Mouse (Mus musculus) MEL (cell line): ENCODE results near the gene 4921517D22Rik. TPM values are rescaled to one million over a fixed set of nuclear protein-coding genes. Genes with fewer than 3 reads are reported as not detected.

Experiments used
- DNase-seq: peaks from one replicate; pipeline ENCODE4 v3.0.0; 2011; ENCODE audit warnings: low read depth, low spot score
- H3K27ac ChIP-seq: 2 replicates; pipeline ENCODE4 v1.5.1; 2012; ENCODE audit warnings: low read depth, mild to moderate bottlenecking, control low read depth, low read length, moderate library complexity; ENCODE audit not compliant: control insufficient read depth
- H3K27me3 ChIP-seq, 2 experiments: fragments of 150-350 bp in 1 of 2; sonication (generic) in 1 of 2; 2 replicates each; pipeline ENCODE4 v1.6.1; 2012; ENCODE audit warnings: low read length in 2 of 2, mild to moderate bottlenecking in 2 of 2, improper control_type of control experiment in 1 of 2, moderate library complexity in 1 of 2; ENCODE audit not compliant: insufficient read depth in 2 of 2, control insufficient read depth in 1 of 2
- H3K36me3 ChIP-seq, 2 experiments: 2 replicates each; pipeline ENCODE4 v1.6.1; 2012 to 2014; ENCODE audit warnings: low read length in 2 of 2, improper control_type of control experiment in 1 of 2, inconsistent platforms in 1 of 2, mild to moderate bottlenecking in 1 of 2; ENCODE audit not compliant: insufficient read depth in 2 of 2, control insufficient read depth in 1 of 2
- H3K4me1 ChIP-seq, 2 experiments: fragments of 150-350 bp in 1 of 2; sonication (generic) in 1 of 2; 2 replicates each; pipeline ENCODE4 v1.6.1; 2012; ENCODE audit warnings: low read length in 2 of 2, improper control_type of control experiment in 1 of 2, mild to moderate bottlenecking in 1 of 2; ENCODE audit not compliant: insufficient read depth in 2 of 2, control insufficient read depth in 1 of 2
- H3K4me3 ChIP-seq, 2 experiments: fragments of 150-350 bp in 1 of 2; sonication (generic) in 1 of 2; 2 replicates each; pipeline ENCODE4 v1.5.1; 2012; ENCODE audit warnings: low read depth in 2 of 2, low read length in 2 of 2, mild to moderate bottlenecking in 2 of 2, moderate library complexity in 2 of 2, control low read depth in 1 of 2, improper control_type of control experiment in 1 of 2; ENCODE audit not compliant: control insufficient read depth in 1 of 2, insufficient read depth in 1 of 2
- H3K79me2 ChIP-seq: 2 replicates; pipeline ENCODE4 v1.6.1; 2012; ENCODE audit warnings: mild to moderate bottlenecking, low read length, moderate library complexity; ENCODE audit not compliant: control insufficient read depth, poor library complexity, insufficient read depth
- H3K9ac ChIP-seq: 2 replicates; pipeline ENCODE4 v1.6.1; 2012; ENCODE audit warnings: low read depth, mild to moderate bottlenecking, control low read depth, low read length, moderate library complexity; ENCODE audit not compliant: control insufficient read depth, poor library complexity, severe bottlenecking
- H3K9me3 ChIP-seq: fragments of 150-350 bp; sonication (generic); replicated peaks from 2 replicates; pipeline ENCODE4 v1.6.1; 2012; ENCODE audit warnings: mild to moderate bottlenecking, low read length, improper control_type of control experiment, moderate library complexity; ENCODE audit not compliant: insufficient read depth
- BHLHE40 ChIP-seq: IDR thresholded peaks from 2 replicates; pipeline ENCODE4 v1.6.1; 2012; ENCODE audit warnings: low read depth, mild to moderate bottlenecking, inconsistent platforms, low read length, improper control_type of control experiment, borderline replicate concordance
- CHD1 ChIP-seq: IDR thresholded peaks from 2 replicates; pipeline ENCODE4 v1.6.1; 2012; ENCODE audit warnings: low read depth, mild to moderate bottlenecking, inconsistent platforms, low read length, improper control_type of control experiment
- CHD2 ChIP-seq: IDR thresholded peaks from 2 replicates; pipeline ENCODE4 v1.6.1; 2011; ENCODE audit warnings: low read length, improper control_type of control experiment
- CTCF ChIP-seq, 3 experiments: IDR thresholded peaks in 2 of 3; conservative IDR thresholded peaks in 1 of 3; 2 replicates each; pipeline ENCODE4 v1.5.1; 2011 to 2012; ENCODE audit warnings: low read length in 3 of 3, low read depth in 2 of 3, mild to moderate bottlenecking in 2 of 3, improper control_type of control experiment in 1 of 3, inconsistent platforms in 1 of 3, mixed read lengths in 1 of 3, moderate library complexity in 1 of 3; ENCODE audit not compliant: control insufficient read depth in 1 of 3, insufficient read depth in 1 of 3, poor library complexity in 1 of 3, severe bottlenecking in 1 of 3
- E2F4 ChIP-seq: IDR thresholded peaks from 2 replicates; pipeline ENCODE4 v1.6.1; 2011; ENCODE audit warnings: low read depth, low read length, improper control_type of control experiment, borderline replicate concordance
- ELF1 ChIP-seq: IDR thresholded peaks from 2 replicates; pipeline ENCODE4 v1.6.1; 2014; ENCODE audit warnings: low read depth, mild to moderate bottlenecking, inconsistent platforms, low read length, improper control_type of control experiment, moderate library complexity
- EP300 ChIP-seq, 2 experiments: IDR thresholded peaks; 2 replicates each; pipeline ENCODE4 v1.6.1; 2011; ENCODE audit warnings: improper control_type of control experiment in 2 of 2, low read length in 2 of 2, low read depth in 1 of 2, mild to moderate bottlenecking in 1 of 2
- GABPA ChIP-seq: IDR thresholded peaks from 2 replicates; pipeline ENCODE4 v1.6.1; 2012; ENCODE audit warnings: low read depth, mild to moderate bottlenecking, inconsistent platforms, low read length, improper control_type of control experiment, moderate library complexity
- GATA1 ChIP-seq: IDR thresholded peaks from 2 replicates; pipeline ENCODE4 v1.6.1; 2011; ENCODE audit warnings: low read depth, low read length, improper control_type of control experiment
- HCFC1 ChIP-seq: IDR thresholded peaks from 2 replicates; pipeline ENCODE4 v1.6.1; 2012; ENCODE audit warnings: low read depth, mild to moderate bottlenecking, inconsistent platforms, low read length, improper control_type of control experiment, moderate library complexity
- JUND ChIP-seq: IDR thresholded peaks from 2 replicates; pipeline ENCODE4 v1.6.1; 2011; ENCODE audit warnings: low read depth, mild to moderate bottlenecking, improper control_type of control experiment, low read length
- KAT2A ChIP-seq: conservative IDR thresholded peaks from 2 replicates; pipeline ENCODE4 v1.6.1; 2012; ENCODE audit warnings: low read depth, low read length, improper control_type of control experiment, inconsistent platforms
- MAZ ChIP-seq: IDR thresholded peaks from 2 replicates; pipeline ENCODE4 v1.6.1; 2012; ENCODE audit warnings: low read depth, mild to moderate bottlenecking, inconsistent platforms, low read length, improper control_type of control experiment
- MYB ChIP-seq: IDR thresholded peaks from 2 replicates; pipeline ENCODE4 v1.6.1; 2011; ENCODE audit warnings: mild to moderate bottlenecking, low read depth, low read length, improper control_type of control experiment
- MYC ChIP-seq: IDR thresholded peaks from 2 replicates; pipeline ENCODE4 v1.6.1; 2011; ENCODE audit warnings: low read depth, mild to moderate bottlenecking, low read length, improper control_type of control experiment, moderate library complexity
- NELFE ChIP-seq: IDR thresholded peaks from 2 replicates; pipeline ENCODE4 v1.6.1; 2011; ENCODE audit warnings: low read depth, low read length, improper control_type of control experiment
- NRF1 ChIP-seq: IDR thresholded peaks from 2 replicates; pipeline ENCODE4 v1.6.1; 2014; ENCODE audit warnings: low read depth, mild to moderate bottlenecking, inconsistent platforms, low read length, improper control_type of control experiment, moderate library complexity; ENCODE audit not compliant: poor library complexity, insufficient read depth, severe bottlenecking
- POLR2A ChIP-seq, 2 experiments: IDR thresholded peaks; 2 replicates each; pipeline ENCODE4 v1.6.1; 2011 to 2012; ENCODE audit warnings: low read length in 2 of 2, mild to moderate bottlenecking in 2 of 2, control low read depth in 1 of 2, improper control_type of control experiment in 1 of 2, low read depth in 1 of 2, moderate library complexity in 1 of 2; ENCODE audit not compliant: control insufficient read depth in 1 of 2, insufficient read depth in 1 of 2, poor library complexity in 1 of 2
- POLR2AphosphoS2 ChIP-seq: IDR thresholded peaks from 2 replicates; pipeline ENCODE4 v1.6.1; 2011; ENCODE audit warnings: low read length, improper control_type of control experiment
- POLR2AphosphoS5 ChIP-seq: IDR thresholded peaks from 2 replicates; pipeline ENCODE4 v1.6.1; 2012; ENCODE audit warnings: low read depth, borderline replicate concordance, mild to moderate bottlenecking, inconsistent platforms, low read length, moderate library complexity, mixed read lengths
- RAD21 ChIP-seq: IDR thresholded peaks from 2 replicates; pipeline ENCODE4 v1.6.1; 2011; ENCODE audit warnings: mild to moderate bottlenecking, low read depth, low read length, improper control_type of control experiment
- SIN3A ChIP-seq: IDR thresholded peaks from 2 replicates; pipeline ENCODE4 v1.6.1; 2012; ENCODE audit warnings: low read length, improper control_type of control experiment, inconsistent platforms
- SMC3 ChIP-seq: IDR thresholded peaks from 2 replicates; pipeline ENCODE4 v1.6.1; 2011; ENCODE audit warnings: low read depth, low read length, improper control_type of control experiment
- TBP ChIP-seq: IDR thresholded peaks from 2 replicates; pipeline ENCODE4 v1.8.0; 2011; ENCODE audit warnings: low read depth, low read length, improper control_type of control experiment
- UBTF ChIP-seq: IDR thresholded peaks from 2 replicates; pipeline ENCODE4 v1.6.1; 2012; ENCODE audit warnings: low read depth, mild to moderate bottlenecking, inconsistent platforms, low read length, improper control_type of control experiment, moderate library complexity, borderline replicate concordance; ENCODE audit not compliant: insufficient read depth
- USF1 ChIP-seq: IDR thresholded peaks from 2 replicates; pipeline ENCODE4 v1.6.1; 2014; ENCODE audit warnings: low read depth, mild to moderate bottlenecking, inconsistent platforms, low read length, improper control_type of control experiment, moderate library complexity
- USF2 ChIP-seq, 2 experiments: IDR thresholded peaks; 2 replicates each; pipeline ENCODE4 v1.6.1; 2011 to 2012; ENCODE audit warnings: improper control_type of control experiment in 2 of 2, low read length in 2 of 2, borderline replicate concordance in 1 of 2, inconsistent platforms in 1 of 2, low read depth in 1 of 2, mild to moderate bottlenecking in 1 of 2; ENCODE audit not compliant: insufficient read depth in 1 of 2
- ZC3H11A ChIP-seq: IDR thresholded peaks from 2 replicates; pipeline ENCODE4 v1.6.1; 2012; ENCODE audit warnings: low read depth, mild to moderate bottlenecking, inconsistent platforms, low read length, improper control_type of control experiment
- ZKSCAN1 ChIP-seq: IDR thresholded peaks from 2 replicates; pipeline ENCODE4 v1.6.1; 2012; ENCODE audit warnings: low read depth, mild to moderate bottlenecking, inconsistent platforms, low read length, improper control_type of control experiment, moderate library complexity
- ZMIZ1 ChIP-seq: IDR thresholded peaks from 2 replicates; pipeline ENCODE4 v1.6.1; 2012; ENCODE audit warnings: low read depth, mild to moderate bottlenecking, inconsistent platforms, low read length, improper control_type of control experiment, moderate library complexity
- polyA plus RNA-seq, 2 experiments: library from polyadenylated mRNA; stranded (reverse) in 1 of 2; unstranded in 1 of 2; fragments of >175 nt in 1 of 2; fragments of >200 nt in 1 of 2; gene quantifications; 2 replicates each; pipeline versions ENCODE4 v1.2.1 to v1.2.4; 2012; ENCODE audit warnings: low replicate concordance in 2 of 2, low read depth in 1 of 2; ENCODE audit not compliant: insufficient read length in 2 of 2, insufficient read depth in 1 of 2, missing spikeins in 1 of 2
- total RNA-seq: library from RNA; depleted of rRNA; stranded (reverse); fragments of 300-350 nt; gene quantifications from 2 replicates; pipeline ENCODE4 v1.2.3, GENCODE M21; 2012; rRNA removed

Gene 4921517D22Rik
- total RNA-seq (not detected in 2 replicates), polyA plus RNA-seq (not detected)

- no peak for DNase-seq
- no peaks in the 10 kb centered on the region; a peak in 1 of 4 replicates for H3K27me3 ChIP-seq
- H3K9me3 ChIP-seq, result no peaks in the 10 kb centered on the region
- H3K9ac ChIP-seq, result no peak within 1 kb of the TSS
- peaks cover 0 to 7% of the 10 kb centered on the region in 2 experiments; a peak in 2 of 4 replicates for H3K36me3 ChIP-seq
- H3K79me2 ChIP-seq, result no peaks in the 10 kb centered on the region
- H3K4me3 ChIP-seq, result no peak within 1 kb of the TSS
- TF ChIP-seq ZMIZ1, result no peak
- no peak for TF ChIP-seq NELFE
- no peak for TF ChIP-seq RAD21
- no peak for TF ChIP-seq KAT2A
- no peak for TF ChIP-seq GATA1
- no peak for TF ChIP-seq POLR2AphosphoS5
- TF ChIP-seq CHD1, result no peak
- no peak for TF ChIP-seq E2F4
- no peak for TF ChIP-seq GABPA
- TF ChIP-seq ELF1, result no peak
- no peak for TF ChIP-seq USF1
- TF ChIP-seq UBTF, result no peak
- TF ChIP-seq POLR2A (IDR thresholded peaks at IDR 0.05; ENCODE audit: control insufficient read depth in 1 of 2, insufficient read depth in 1 of 2, low read depth in 1 of 2, low read length in 2 of 2, poor library complexity in 1 of 2), result no peak
- TF ChIP-seq, all 39 proteins: peak for 0
- Histone ChIP-seq H3K4me1 (peaks cover 0 to 8% of the 10 kb centered on the region in 2 experiments; a peak in 3 of 4 replicates), H3K27ac (no peak within 1 kb of the TSS)
These were observed at the start of gene 4921517D22Rik for GRCm38 (mm10) chr13:59694008-59694407. Gene 4921517D22Rik, minus strand, starts transcription at chr13:59694108.

GRCm38 (mm10) chr13:59741697-59742096 is 47.8 kb upstream of the 4921517D22Rik start:
- Histone ChIP-seq H3K27ac (no peak overlapping the region), H3K4me1 (no peaks in the 10 kb centered on the region), H3K79me2 (no peaks in the 10 kb centered on the region), H3K36me3 (no peaks in the 10 kb centered on the region), H3K9me3 (no peaks in the 10 kb centered on the region), H3K9ac (no peak overlapping the region), H3K27me3 (no peaks in the 10 kb centered on the region), H3K4me3 (no peak overlapping the region)
- peak; percentile 72 for DNase-seq
- TF ChIP-seq USF1 (no peak), HCFC1 (no peak), MYC (no peak), SIN3A (0 out of 2 replicates have a peak, but pooled peaks have one; percentile 38), POLR2AphosphoS2 (no peak), TBP (0 out of 2 replicates have a peak, but pooled peaks have one; percentile 28), UBTF (no peak), ZC3H11A (peak; percentile 36; the same call in 1 of the 2 replicates), MYB (no peak), GABPA (no peak), ZKSCAN1 (no peak), JUND (no peak), MAZ (no peak), EP300 (IDR thresholded peaks at IDR 0.05; ENCODE audit: low read depth in 1 of 2, low read length in 2 of 2) (no peak), BHLHE40 (no peak), NRF1 (no peak), GATA1 (no peak), CHD1 (no peak), CHD2 (no peak), RAD21 (peak; percentile 40), USF2 (IDR thresholded peaks at IDR 0.05; ENCODE audit: borderline replicate concordance in 1 of 2, insufficient read depth in 1 of 2, low read depth in 1 of 2, low read length in 2 of 2) (no peak), E2F4 (no peak), CTCF (IDR thresholded peaks at IDR 0.05 in 2 of 3, conservative IDR thresholded peaks at IDR 0.05 in 1 of 3; ENCODE audit: control insufficient read depth in 1 of 3, insufficient read depth in 1 of 3, low read depth in 2 of 3, low read length in 3 of 3, poor library complexity in 1 of 3, severe bottlenecking in 1 of 3) (peak; percentile 50 to 72 (median 60)), SMC3 (peak; percentile 69), POLR2A (IDR thresholded peaks at IDR 0.05; ENCODE audit: control insufficient read depth in 1 of 2, insufficient read depth in 1 of 2, low read depth in 1 of 2, low read length in 2 of 2, poor library complexity in 1 of 2) (no peak)
